ENCODE assay signal across 8 mouse cellular contexts in genomic region chr16:33676347-33677312, GRCm38 (mm10). TPM values are rescaled to one million over a fixed set of nuclear protein-coding genes. Genes with fewer than 3 reads are reported as not detected.
DNase-seq lines count a peak whose midpoint lies in the region; ATAC-seq and TF ChIP-seq lines count a peak whose summit lies in the region.
"Had no signal": no experiment of that assay in that cellular context is flagged by ENCODE, and none has a peak within 500 bp of the region (broad histone marks: within the 10 kb centered on the region; RNA-seq: fewer than 3 reads in every experiment).

No protein-coding gene starts in this region.

- no peak overlapping the region for H3K9ac ChIP-seq in heart, adult 2 months (ENCODE audit: low read depth, low read length)
- no peak overlapping the region for H3K9ac ChIP-seq in intestine, postnatal 0 days (ENCODE audit: low read depth, low read length)
- H3K9ac ChIP-seq in midbrain, embryonic 11.5 days (ENCODE audit: low read length), result no peak overlapping the region
- H3K9ac ChIP-seq: liver, embryonic 14.5 days had no signal

- no peaks in the 10 kb centered on the region for H3K9me3 ChIP-seq in intestine, postnatal 0 days (ENCODE audit: control insufficient read depth)
- H3K9me3 ChIP-seq in midbrain, embryonic 11.5 days (ENCODE audit: control insufficient read depth, low read length), result no peaks in the 10 kb centered on the region

- TF ChIP-seq CTCF in left cerebral cortex, adult 2 months (IDR thresholded peaks at IDR 0.05), result no peak
- no peak for TF ChIP-seq CTCF in heart, adult 2 months (IDR thresholded peaks at IDR 0.05)
- TF ChIP-seq CTCF in intestine, postnatal 0 days (IDR thresholded peaks at IDR 0.05; ENCODE audit: low read depth), result no peak

- H3K4me1 ChIP-seq in heart, adult 2 months (ENCODE audit: control insufficient read depth, insufficient read depth, low read length), result peaks cover 41% of the 10 kb centered on the region
- H3K4me1 ChIP-seq in intestine, postnatal 0 days (replicated peaks; ENCODE audit: control insufficient read depth, insufficient read depth, low read length), result peaks cover 6% of the 10 kb centered on the region; the same call in 1 of the 2 replicates
- peaks cover 5% of the 10 kb centered on the region; the same call in 1 of the 2 replicates for H3K4me1 ChIP-seq in midbrain, embryonic 11.5 days (ENCODE audit: control insufficient read depth, insufficient read depth, low read length)

- no peaks in the 10 kb centered on the region for H3K79me2 ChIP-seq in heart, adult 2 months (replicated peaks; ENCODE audit: control insufficient read depth, insufficient read depth, low read length)

- H3K4me3 ChIP-seq in left cerebral cortex, adult 2 months, result no peak overlapping the region
- no peak overlapping the region for H3K4me3 ChIP-seq in heart, adult 2 months
- no peak overlapping the region for H3K4me3 ChIP-seq in intestine, postnatal 0 days (ENCODE audit: low read depth, low read length)
- no peak overlapping the region for H3K4me3 ChIP-seq in midbrain, embryonic 11.5 days (ENCODE audit: low read depth, low read length)

- H3K27ac ChIP-seq in left cerebral cortex, adult 2 months, result peak overlapping the region; percentile 48
- peak overlapping the region; percentile 83 for H3K27ac ChIP-seq in heart, adult 2 months
- H3K27ac ChIP-seq in intestine, postnatal 0 days (ENCODE audit: low read depth, low read length), result peak overlapping the region; percentile 54
- H3K27ac ChIP-seq in midbrain, embryonic 11.5 days (ENCODE audit: low read depth, low read length), result no peak overlapping the region
- H3K27ac ChIP-seq: liver, embryonic 14.5 days had no signal

- TF ChIP-seq EP300 in heart, adult 2 months (IDR thresholded peaks at IDR 0.05; ENCODE audit: insufficient read depth, low read depth, low read length), result peak; percentile 96

- H3K4me2 ChIP-seq in intestine, postnatal 0 days (replicated peaks; ENCODE audit: low read depth), result no peak overlapping the region
- no peak overlapping the region for H3K4me2 ChIP-seq in midbrain, embryonic 11.5 days

- H3K36me3 ChIP-seq in heart, adult 2 months (ENCODE audit: control insufficient read depth, insufficient read depth, low read length), result peaks cover 14% of the 10 kb centered on the region
- no peaks in the 10 kb centered on the region for H3K36me3 ChIP-seq in intestine, postnatal 0 days (ENCODE audit: control insufficient read depth, insufficient read depth)
- no peaks in the 10 kb centered on the region for H3K36me3 ChIP-seq in midbrain, embryonic 11.5 days (ENCODE audit: control insufficient read depth, insufficient read depth, low read length)

- DNase-seq in left cerebral cortex, adult 2 months (ENCODE audit: extremely low spot score in 1 of 2, low spot score in 2 of 2), result no peak
- no peak for DNase-seq in left cerebral cortex, adult 9 months (ENCODE audit: low spot score in 2 of 2)
- DNase-seq in heart, adult 2 months, result peak; percentile 75 to 85
- DNase-seq in lung, postnatal 4 days, result peak; percentile 79 to 91
- no peak for DNase-seq in midbrain, embryonic 11.5 days (ENCODE audit: low spot score, missing footprints)

- ATAC-seq in intestine, postnatal 0 days, result no peak; the same call in 1 of the 2 replicates
- no peak for ATAC-seq in midbrain, embryonic 11.5 days (ENCODE audit: low FRiP score)
- ATAC-seq in erythroblast, adult 5-6 weeks (replicated peaks; ENCODE audit: low FRiP score, poor library complexity, severe bottlenecking), result no peak

- WGBS in heart, adult 2 months, result 20% methylated on average over 7 of the region's 7 CpGs
- WGBS in intestine, postnatal 0 days, result 53% methylated on average over 7 of the region's 7 CpGs
- 75% methylated on average over 7 of the region's 7 CpGs for WGBS in midbrain, embryonic 11.5 days

- H3K27me3 ChIP-seq in heart, adult 2 months (ENCODE audit: control insufficient read depth, insufficient read depth, low read length), result no peaks in the 10 kb centered on the region
- H3K27me3 ChIP-seq in intestine, postnatal 0 days (replicated peaks; ENCODE audit: control insufficient read depth, insufficient read depth, low read length), result no peaks in the 10 kb centered on the region
- H3K27me3 ChIP-seq in midbrain, embryonic 11.5 days (ENCODE audit: control insufficient read depth, insufficient read depth, low read length), result no peaks in the 10 kb centered on the region

- intact Hi-C loops in left cerebral cortex, adult 2 months (cut with DNase I), result no loop called here
- intact Hi-C loops in heart, adult 2 months (cut with DNase I), result loop anchor here (1.0 kb wide), 2 partner anchors 92 to 113 kb away; no protein-coding TSS in a partner anchor

- peak; percentile 44; the same call in 1 of the 2 replicates for TF ChIP-seq POLR2A in heart, adult 2 months (IDR thresholded peaks at IDR 0.05; ENCODE audit: insufficient read depth, low read depth, low read length)

RNA-seq across cellular contexts. Expression of gene Heg1, which starts 7.5 kb away (rescaled TPM):
- 10 to 100 TPM; 31.0 to 35.5 TPM for total RNA-seq in left cerebral cortex, adult 2 months (2021)
- 100 to 1,000 TPM; 126 to 148 TPM for total RNA-seq in heart, adult 2 months (2021)
- polyA plus RNA-seq in heart, adult 2 months (2012; rRNA removed), result 60.6 and 123 TPM in 2 replicates
- polyA plus RNA-seq in intestine, postnatal 0 days (2015; fragmentation: Nextera tagmentation; extraction: Ambion mirVana), result 11.6 and 13.0 TPM in 2 replicates
- polyA plus RNA-seq in midbrain, embryonic 11.5 days (2014; fragmentation: Nextera tagmentation; extraction: Ambion mirVana), result 39.5 and 40.7 TPM in 2 replicates
- 3.7 and 7.5 TPM in 2 replicates for total RNA-seq in erythroblast, adult 5-6 weeks (2015; ENCODE audit: low replicate concordance)
- total RNA-seq in erythroblast, adult 5-6 weeks (2017; ENCODE audit: low replicate concordance), result 2.4 and 6.4 TPM in 2 replicates

Comparison
In these comparisons a context has a peak if more than half of its experiments do, and no peak if none do; other contexts are left out.
1. DNase-seq: peak in heart, adult 2 months (2 of 2) and lung, postnatal 4 days (2 of 2); none in left cerebral cortex, adult 2 months (0 of 2), left cerebral cortex, adult 9 months (0 of 2) and midbrain, embryonic 11.5 days (single experiment).